Mouse (Mus musculus) heart, postnatal 14 days (tissue): ENCODE measurements at regions not wholly inside any gene's neighbourhood (a gene's known extent, or its start where the extent isn't known, plus 50 kb on each side); places are given as distances from the start of the nearest gene placed in this dataset.

Experiments used
- DNase-seq, 2 experiments: peaks; one replicate each; pipeline ENCODE4 v3.0.0; 2021 to 2022
- intact Hi-C: fragments of 180-260 bp; cut with DNase I; formaldehyde crosslinking; loops from one replicate; pipeline ENCODE4 v1.15.1; 2025

- intact Hi-C loops, result no loop called here
- no peak for DNase-seq
Observed at GRCm38 (mm10) chr4:125871211-125871610, 153.1 kb upstream of the Csf3r start.

- DNase-seq, result no peak
- intact Hi-C loops, result no loop called here
Observed at GRCm38 (mm10) chr4:125880028-125880427, 144.3 kb upstream of the Csf3r start.

GRCm38 (mm10) chr4:125882531-125882930 is 141.8 kb upstream of the Csf3r start:
- intact Hi-C loops, result no loop called here
- peak; percentile 31 to 36 for DNase-seq

- DNase-seq, result no peak
- intact Hi-C loops, result no loop called here
Observed at GRCm38 (mm10) chr4:125890510-125890909, 133.8 kb upstream of the Csf3r start.

- intact Hi-C loops, result no loop called here
- DNase-seq, result no peak
Observed at GRCm38 (mm10) chr4:125893139-125893538, 131.2 kb upstream of the Csf3r start.

GRCm38 (mm10) chr4:125897707-125898106 is 126.6 kb upstream of the Csf3r start:
- intact Hi-C loops, result no loop called here

GRCm38 (mm10) chr4:125898631-125899348 is 125.6 kb upstream of the Csf3r start:
- no peak for DNase-seq
- intact Hi-C loops, result no loop called here

More at GRCm38 (mm10) chr4:125897707-125898106, 126.6 kb upstream of the Csf3r start:
- DNase-seq, result no peak

GRCm38 (mm10) chr4:125901546-125902276 is 122.6 kb upstream of the Csf3r start:
- no peak for DNase-seq
- intact Hi-C loops, result no loop called here

- no peak for DNase-seq
- intact Hi-C loops, result no loop called here
Observed at GRCm38 (mm10) chr4:125906296-125906695, 118.1 kb upstream of the Csf3r start.

- no peak for DNase-seq
- intact Hi-C loops, result no loop called here
Observed at GRCm38 (mm10) chr4:125908901-125909300, 115.4 kb upstream of the Csf3r start.

GRCm38 (mm10) chr4:125911541-125912270 is 112.6 kb upstream of the Csf3r start:
- intact Hi-C loops, result no loop called here
- DNase-seq, result no peak

- intact Hi-C loops, result no loop called here
- peak; percentile 15 to 40 for DNase-seq
Observed at GRCm38 (mm10) chr4:125912444-125913049, 111.8 kb upstream of the Csf3r start.

- no peak for DNase-seq
- intact Hi-C loops, result no loop called here
Observed at GRCm38 (mm10) chr4:125915166-125915565, 109.2 kb upstream of the Csf3r start.

- intact Hi-C loops, result no loop called here
- no peak for DNase-seq
Observed at GRCm38 (mm10) chr4:125917210-125917609, 107.1 kb upstream of the Csf3r start.

GRCm38 (mm10) chr4:125921550-125922316 is 102.6 kb upstream of the Csf3r start:
- peak; percentile 22 to 36 for DNase-seq
- intact Hi-C loops, result loop anchor here (5.0 kb wide), 1 partner anchor 434 kb away; no protein-coding TSS in a partner anchor

- DNase-seq, result no peak
- intact Hi-C loops, result loop anchor here (5.0 kb wide), 1 partner anchor 435 kb away; no protein-coding TSS in a partner anchor
Observed at GRCm38 (mm10) chr4:125922317-125922878, 102.0 kb upstream of the Csf3r start.

- no peak for DNase-seq
- intact Hi-C loops, result loop anchor here (5.0 kb wide), 1 partner anchor 436 kb away; no protein-coding TSS in a partner anchor
Observed at GRCm38 (mm10) chr4:125923225-125923624, 101.1 kb upstream of the Csf3r start.

GRCm38 (mm10) chr4:125928196-125928595 is 96.2 kb upstream of the Csf3r start:
- no peak for DNase-seq
- intact Hi-C loops, result no loop called here

- intact Hi-C loops, result no loop called here
Observed at GRCm38 (mm10) chr4:125929122-125929772, 95.1 kb upstream of the Csf3r start.

More at GRCm38 (mm10) chr4:125929122-125929772, 95.1 kb upstream of the Csf3r start:
- DNase-seq, result no peak
